Mouse (Mus musculus): ENCODE measurements around the gene D630023F18Rik.

Gene D630023F18Rik

DNA sequence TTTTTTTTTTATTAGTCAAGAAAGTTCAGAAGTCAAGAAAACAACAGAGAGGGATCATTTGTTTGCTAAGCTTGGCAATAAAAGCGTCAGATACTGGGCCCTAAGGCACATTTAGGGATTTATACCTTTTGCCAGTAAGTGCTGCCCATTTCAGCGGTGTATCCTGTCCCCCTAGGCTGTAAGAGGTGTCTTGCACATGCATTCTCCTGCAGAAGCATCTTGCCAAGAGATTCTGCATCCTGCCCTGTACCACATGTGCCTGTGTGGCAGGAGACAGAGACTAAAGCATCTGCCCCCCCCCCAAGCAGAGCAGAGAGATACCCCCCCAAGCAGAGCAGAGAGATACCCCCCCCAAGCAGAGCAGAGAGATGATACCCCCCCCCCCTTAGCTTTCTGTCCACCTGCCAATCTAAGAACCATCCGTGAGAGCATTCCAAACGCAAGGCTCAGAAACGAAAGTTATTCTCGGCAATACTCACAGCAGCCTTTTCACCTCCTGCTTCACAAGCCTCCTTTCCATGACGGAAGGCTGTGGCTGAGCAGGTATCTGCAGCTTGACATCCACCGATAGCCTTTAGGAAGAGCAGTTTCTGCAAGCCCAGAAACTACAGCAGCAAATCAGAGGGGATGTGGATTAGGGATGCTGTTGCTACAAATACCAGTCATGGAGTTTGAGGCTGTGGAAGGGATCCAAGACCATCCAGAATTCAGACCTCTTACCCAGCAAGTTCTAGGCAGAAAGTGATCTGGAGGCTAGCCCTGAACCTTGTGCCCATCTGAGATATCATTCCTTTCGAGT, at the start of gene D630023F18Rik:
D630023F18Rik (minus strand) TSS at position 641 of the 799 bp plus-strand sequence.
- no peak for DNase-seq

DNA sequence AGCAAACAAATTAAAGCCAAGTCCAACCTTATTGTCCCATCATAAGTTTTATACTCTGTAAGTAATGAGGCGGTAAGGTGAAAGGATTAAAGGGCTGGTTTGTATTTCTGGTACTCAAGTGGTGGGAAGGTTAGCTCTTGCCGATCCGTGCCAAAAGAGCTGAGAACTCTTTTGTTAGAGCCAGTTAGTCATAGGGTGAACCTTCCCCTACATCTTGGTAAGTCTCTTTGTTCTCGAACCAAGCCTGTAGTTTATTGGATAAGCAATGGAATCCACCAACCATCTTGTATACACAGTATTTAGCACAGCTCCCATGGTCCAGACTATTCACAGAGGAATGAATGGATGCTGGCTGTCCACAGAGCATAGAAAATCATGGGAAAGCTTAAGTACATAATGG, 48.6 kb upstream of the D630023F18Rik start:
- DNase-seq = no peak

DNA sequence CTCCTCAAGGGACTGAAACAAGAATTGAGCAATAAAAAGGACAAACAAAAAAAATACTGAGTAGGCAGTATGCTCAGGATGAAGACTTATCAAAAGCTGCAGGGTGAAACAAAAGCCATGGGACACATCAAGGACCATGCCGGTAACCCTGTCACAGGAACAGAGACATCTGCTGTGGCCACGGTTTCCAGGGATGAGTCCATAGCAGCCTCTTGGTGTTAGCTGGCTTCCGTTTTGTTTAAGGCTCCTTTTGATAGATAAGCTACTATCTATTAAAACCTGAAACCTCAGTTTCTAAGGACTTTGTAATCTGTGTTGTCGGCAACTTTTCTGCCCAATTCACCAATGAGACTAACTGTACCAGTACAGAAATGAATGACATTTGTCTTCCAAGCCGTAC, 46.9 kb upstream of the D630023F18Rik start:
- DNase-seq = no peak

DNA sequence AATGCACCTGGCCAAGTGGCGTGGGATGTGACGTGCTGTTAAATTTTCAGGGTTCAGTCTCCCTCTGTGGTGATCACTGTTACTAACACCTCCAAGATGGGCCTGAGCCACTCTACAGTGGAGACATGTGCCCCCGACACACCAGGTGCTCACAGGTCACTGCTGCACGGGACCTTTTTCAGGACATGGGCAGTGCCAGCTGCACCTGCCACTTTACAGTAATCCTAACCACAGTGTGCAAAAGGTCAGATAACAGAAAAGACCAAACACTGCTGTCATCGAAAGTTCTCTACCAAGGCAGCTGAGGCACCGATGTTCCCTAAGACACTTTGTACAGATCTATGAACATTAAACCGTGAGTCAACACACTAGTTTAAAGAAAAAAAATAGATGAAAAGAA, 46.5 kb upstream of the D630023F18Rik start:
- DNase-seq = no peak

DNA sequence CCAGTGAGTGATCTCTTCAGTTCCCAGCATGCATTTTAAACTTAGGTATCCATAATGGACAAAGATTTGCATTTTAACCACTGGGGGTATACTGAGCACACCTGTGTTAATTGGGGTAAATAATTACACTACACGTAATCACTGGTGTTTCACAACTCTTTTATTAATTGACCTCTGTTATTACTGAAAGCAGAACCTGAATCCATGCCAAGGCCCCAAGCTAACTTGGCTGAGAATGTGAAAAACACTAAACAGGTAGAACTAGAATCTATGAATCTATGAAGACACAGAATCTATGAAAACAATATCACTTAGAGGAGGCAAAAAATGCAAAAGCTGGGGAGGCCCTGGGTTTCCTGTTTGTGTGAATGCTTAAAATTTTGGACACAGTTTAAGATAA, 44.5 kb upstream of the D630023F18Rik start:
- no peak for DNase-seq

DNA sequence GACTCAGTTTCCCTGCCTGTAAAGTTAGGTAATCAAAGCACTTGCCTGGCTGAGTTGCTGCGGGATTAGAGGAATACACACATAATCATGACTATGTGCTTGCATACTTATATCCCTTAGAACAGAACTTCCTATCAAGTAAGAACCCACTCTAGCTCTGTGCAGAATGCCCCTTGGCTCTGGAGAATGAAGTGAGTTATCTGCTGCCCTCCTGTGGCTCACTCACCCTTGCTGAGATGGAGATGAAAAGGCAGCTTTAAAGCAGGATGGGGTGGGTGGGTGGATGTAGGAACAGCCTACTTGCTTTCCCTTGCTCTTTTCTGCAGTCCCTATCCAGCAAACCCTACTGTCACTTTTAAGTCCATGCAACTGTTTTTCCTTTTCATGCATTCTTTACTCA, 39.2 kb upstream of the D630023F18Rik start:
- no peak for DNase-seq

DNA sequence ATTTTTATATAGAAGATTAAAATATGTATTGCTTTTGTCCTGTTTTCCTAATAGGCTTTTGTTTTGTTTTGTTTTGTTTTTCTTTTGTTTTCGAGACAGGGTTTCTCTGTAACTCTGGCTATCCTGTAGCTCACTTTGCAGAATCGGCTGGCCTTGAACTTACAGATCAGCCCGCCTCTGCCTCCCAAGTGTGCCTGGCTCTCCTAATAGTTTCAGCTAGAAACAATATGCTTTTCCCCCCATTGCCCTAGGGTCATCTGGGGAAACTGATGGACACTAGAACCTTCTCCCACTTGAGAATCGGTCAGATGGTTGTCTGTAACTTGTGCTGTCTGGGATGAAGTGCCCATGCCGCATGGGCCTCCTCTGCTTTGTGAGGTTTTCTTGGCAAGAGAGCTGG, 33.1 kb upstream of the D630023F18Rik start:
- no peak for DNase-seq

DNA sequence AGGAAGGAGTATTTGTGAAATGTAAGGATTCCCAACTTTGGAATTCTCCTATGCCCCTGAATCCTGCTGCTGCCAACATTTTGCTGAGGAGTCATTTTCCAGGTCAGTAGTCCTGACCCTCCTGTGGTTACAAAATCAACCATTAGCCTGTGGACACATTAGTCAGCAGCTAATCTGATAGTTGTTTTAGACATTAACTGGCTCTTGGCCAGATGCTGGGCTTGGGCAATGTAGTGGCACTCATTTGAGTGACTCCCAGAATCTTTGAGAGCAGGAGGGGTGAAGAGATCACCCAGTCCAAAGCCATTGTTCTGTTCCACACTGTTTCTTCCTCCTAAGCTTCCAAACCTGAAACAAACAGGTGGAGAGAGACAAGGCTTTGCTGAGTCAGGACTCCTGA, 31.8 kb upstream of the D630023F18Rik start:
- no peak for DNase-seq

DNA sequence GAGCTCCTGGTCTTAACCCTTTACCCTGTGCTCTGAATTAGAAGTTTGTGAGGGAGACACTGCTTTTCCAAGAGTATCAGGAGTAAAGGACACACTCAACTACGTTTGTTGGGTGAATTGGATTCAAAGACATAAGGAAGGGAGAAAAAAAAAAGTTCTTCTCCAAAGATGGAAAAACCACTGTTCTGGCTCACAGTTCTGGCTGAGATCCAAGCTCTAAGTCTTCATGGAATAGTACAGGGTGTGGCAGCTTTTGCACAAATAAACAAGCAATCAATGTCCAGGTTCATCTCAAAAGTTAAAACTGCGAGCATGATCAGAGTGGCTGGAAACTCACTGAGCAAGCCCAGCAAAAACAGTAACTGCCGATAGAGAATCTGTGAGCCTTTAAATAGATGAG, 25.0 kb upstream of the D630023F18Rik start:
- no peak for DNase-seq

DNA sequence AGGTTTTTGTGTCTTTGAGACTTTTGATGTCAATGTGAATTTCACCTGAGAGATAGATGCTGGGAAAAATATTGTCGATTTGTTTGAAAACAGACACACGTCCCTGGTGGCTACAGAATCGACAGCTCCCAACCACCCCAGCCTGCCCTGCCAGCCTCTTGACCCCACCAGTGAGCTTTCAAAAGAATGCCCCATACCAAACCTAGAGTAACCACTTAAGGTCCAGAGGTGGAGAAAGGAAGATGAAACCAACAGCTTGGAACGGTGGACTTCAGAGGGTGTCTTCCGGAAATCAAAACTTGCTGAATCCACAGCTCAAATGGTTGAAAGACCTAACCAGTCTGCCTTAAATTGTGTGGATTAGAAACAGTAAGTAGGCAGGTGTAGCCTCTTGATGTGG, 24.3 kb upstream of the D630023F18Rik start:
- no peak for DNase-seq

DNA sequence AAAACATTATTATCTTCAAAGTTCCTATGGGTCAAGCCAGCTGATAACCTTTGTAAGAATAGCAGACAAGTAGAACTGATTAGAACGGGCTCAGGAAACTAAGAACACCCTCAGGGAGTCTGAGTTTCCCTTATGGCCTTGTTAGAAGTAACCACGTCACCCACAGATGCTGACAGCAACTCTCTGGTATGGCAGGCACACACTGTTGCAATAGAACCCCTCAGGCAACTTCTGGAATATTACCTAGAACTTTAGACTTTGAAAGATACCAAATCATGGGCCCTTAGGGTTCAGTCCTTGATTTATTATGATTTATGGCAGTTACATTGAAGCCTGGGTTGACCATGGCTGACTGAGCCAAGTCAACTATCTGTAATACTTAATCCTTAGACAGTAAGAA, 23.6 kb upstream of the D630023F18Rik start:
- DNase-seq = no peak

DNA sequence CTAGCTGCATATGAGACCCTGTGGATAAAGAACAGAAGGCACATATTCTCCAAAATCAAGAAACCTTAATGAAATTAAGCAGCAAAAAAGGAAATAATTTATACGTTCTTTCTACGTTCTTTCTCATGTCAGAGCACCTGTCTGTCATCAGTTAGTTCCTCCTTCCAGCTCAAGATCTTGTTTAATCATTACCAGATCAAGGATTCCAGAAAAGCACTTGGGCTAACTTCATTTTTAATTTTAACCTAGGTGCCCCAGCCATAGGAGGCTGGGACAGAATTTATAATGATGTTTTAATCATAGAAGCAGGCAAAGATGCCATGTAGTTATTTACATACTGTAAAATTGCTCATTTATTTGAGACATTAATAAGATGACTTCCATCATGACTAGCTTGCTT, 21.8 kb upstream of the D630023F18Rik start:
- DNase-seq = no peak

DNA sequence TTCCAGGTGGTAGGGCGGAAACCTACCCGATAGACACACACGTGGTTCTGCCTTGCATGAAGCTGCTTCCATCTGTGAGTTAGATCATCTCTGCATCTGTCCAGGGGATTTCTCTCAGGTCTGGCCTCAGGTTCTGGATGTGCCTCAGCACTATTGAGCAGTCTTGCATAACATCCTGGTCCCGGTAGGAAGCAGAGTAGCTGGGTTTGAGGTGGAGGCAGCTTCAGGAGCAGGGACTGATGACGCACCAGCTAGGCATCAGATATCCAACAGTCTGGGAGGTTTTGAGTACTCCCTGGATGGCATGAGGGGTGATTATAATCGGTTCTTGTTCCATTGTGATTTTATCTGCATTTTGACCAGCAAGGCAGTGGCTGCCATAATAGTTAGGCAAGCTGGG, 14.5 kb upstream of the D630023F18Rik start:
- DNase-seq = no peak

DNA sequence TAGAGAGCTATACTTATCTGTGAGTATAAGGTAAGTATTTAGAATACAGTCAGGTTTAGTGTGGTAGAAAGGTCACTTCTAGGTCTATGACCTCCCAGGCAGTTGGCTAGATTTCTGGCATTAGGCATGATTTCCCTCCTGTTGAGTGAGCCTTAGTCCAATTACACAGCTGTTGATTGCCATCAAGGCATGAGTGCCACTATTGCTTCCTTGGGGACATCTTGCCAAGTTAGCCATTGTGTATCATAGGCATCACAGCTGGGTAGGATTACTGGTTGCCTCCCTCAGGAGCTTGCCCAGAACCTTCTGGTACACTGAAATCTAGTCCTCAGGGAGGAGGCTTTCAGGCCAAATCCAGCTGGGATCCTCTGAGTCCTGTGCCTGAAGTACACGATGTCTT, 9.8 kb upstream of the D630023F18Rik start:
- DNase-seq = no peak

DNA sequence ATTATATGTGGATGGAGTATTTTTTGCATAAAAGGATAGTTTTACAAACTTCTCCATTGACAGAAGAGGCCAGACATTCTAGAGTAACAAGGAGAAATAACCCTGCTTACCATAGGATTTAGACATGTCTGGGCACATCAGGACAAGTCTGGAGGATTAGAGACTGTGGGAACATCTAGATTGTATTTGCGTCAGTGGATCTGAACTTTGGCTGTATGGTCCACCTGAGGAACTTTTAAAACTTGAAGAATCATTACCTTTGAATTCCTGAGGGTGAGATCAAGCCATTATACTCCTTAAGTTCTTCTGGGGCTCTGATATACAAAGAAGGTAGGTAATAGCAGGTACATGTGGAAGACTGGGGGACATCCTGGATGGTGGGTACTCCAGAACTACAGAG, 8.7 kb upstream of the D630023F18Rik start:
- no peak for DNase-seq

DNA sequence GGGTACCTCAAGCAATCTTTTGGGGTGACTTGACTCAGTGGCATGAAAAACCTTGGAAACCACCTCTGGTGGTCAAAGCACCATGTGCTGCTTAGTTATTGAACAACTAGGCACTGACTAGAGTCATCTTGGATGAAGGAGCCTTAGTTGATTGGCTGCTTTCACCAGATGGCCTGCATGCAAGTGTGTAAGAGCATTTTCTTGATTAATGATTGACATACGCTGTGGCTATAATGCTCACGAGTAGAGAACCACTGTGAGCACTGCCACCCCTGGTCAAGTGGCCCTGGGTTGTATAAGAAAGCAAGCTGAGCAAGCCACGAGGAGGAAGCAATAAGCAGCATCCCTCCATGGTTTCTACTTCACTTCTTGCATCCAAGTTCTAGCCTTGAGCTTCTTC, 7.2 kb upstream of the D630023F18Rik start:
- no peak for DNase-seq

DNA sequence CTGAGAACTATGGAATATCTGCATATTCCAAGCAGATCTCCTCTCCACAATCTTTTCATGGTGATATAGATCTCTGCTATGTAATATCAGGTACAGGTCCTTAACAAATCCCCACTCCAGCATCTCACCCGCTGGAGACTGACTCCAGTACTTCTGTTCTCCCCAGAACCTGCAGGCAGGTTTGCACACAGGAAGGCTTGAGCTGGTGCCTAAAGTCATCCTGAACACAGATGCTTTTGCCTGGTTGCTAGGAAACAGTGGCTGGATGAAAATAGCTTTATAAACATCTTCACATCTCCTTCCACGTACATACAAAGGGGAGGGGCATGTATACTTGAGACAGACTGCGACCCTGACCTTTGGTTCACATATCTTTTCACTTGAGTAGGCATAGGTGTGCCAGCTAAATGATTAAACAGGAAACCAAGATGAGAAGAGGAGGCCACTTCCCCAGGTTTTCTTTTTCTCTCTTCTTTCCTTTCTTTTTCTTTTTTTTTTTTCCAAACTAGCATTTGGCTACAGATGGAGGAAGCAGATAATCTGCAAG, 6.7 kb upstream of the D630023F18Rik start:
- DNase-seq = no peak

DNA sequence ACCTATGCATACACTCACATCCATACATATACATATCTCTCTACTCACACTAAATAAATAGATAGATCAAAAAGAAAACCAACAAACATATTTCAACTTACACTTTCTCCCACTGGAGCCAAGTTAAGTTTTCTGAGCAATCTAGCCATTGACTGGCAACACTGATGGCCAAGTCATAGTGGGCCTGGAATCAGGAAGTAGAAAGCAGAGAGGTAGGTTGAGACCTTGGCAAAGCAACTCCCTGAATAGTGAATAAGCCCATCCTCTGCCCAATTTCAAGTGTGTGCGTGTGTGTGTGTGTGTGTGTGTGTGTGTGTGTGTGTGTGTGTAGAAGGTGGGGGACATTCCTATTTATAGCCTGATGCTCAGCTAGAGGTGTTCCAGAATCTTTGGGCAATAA, 3.6 kb downstream of the D630023F18Rik start, which contains the start of gene Gm28845:
Gm28845 (minus strand) TSS at position 121 of the 400 bp plus-strand sequence.
- no peak for DNase-seq

DNA sequence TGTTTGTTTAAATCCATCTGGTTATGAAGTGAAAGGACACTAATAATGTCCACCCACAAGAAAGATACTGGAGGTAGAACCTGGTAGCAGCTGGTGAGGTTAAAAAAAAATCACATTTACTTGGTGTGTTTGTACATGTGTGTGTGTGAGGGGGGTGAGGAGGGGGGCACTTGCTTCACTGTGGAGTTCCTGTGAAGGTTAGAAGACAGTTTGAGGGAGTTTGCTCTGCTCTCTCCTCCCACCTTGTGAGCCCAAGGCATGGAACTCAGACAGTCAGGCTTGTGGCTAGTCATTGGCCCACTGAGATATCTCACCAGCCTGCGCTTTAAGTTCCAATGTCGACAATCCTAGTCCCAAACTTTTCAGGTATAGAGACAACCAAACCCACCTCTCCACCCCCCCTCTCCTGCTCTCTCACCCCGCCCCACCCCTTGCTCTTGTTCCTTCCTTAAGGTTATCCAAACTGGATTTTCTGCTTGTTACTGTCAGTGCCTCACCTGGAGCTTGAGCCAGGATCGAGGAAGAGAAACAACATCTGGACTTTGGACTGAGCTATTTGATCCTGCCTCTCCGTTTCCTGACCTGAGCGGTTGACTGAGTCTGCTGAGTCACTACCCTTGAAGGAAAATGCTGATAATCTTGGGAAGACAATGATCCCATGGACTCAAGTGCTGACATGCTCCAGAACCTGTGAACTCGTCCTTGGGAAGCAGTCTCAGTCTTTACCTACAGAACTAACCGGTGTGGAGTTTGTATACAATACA, 4.7 kb downstream of the D630023F18Rik start:
- no peak for DNase-seq

DNA sequence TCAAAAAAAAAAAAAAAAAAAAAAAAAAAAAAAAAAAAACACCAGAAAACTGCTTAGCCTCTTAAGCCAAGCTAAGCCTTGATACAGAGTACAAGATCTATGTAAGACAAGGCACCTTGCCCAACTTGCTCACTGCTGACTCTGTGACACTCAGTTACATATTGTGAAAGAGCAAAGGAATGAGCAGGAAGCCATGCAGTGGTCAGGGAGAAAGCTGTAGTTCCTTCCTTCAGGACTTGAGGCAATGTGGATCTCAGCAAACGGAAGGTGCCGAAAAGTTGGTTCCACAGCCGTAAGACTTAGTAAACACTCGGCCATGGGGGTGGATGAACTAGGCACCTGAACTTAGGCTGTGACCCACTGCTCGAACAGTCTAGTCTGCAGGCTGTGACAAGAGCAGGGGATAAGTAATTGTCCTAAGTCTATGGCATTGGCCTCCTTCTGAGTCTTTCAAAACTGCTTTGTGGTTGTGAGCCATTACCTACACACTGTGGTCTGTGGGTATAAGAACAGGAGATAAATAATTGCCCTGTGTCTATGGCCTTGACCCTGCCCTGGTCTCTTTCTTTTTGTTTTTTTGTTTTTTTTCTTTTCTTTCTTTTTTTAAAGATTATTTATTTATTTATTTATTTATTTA, 9.4 kb downstream of the D630023F18Rik start:
- DNase-seq = no peak

DNA sequence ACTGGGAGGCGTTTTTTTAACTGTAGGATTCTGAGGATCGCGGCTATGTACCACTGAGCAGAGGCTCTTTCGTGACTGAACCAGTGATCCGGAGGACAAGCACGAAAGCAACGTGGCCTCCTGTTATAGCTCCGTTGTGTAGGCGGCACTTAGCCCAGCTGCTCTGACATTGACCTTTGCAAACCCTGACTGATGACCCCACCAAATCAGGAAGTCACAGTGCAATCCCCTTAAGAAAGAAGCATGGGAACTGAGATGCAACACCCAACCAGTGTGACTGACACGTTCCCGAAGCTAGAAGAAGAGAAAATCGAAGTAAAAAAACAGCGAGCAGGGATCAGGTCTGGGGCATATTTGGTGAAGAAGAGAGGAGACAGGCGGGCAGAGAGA, 10.2 kb downstream of the D630023F18Rik start:
- DNase-seq = no peak

DNA sequence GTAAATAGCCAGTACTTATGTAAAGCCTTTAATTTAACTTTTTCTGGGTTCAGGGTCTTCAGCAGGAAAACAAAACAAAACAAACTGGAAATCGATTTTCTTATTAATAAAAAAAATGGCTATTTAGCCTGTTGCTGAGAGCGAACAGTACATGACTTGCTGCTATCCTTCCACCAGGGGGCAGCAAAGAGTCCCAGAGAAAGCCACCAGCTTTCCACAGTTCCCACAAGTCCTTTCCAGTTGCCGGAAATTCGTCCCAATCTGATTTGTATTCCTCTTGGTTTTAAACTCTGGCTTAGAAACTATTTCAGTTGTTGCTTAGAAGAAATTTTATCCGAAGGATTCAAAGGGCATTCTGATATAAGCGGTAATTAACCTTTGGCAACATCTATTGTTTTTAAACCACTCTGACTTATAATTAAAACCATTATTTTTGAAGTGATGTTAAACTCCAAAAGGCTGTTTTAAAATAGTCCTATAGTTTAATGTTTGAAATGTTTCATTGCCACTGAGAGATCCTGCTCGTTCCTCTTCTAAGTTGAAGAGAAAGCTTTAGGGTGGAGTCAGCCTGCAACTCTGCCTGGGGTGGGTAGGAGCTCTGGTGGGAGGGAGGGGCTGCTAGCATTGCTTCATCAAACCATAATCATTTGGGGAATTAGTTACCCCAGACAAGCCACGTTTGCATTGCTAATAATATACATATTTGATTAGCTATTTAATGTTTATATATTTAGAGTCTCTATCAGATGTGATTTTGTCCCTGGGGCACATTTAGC, 10.8 kb downstream of the D630023F18Rik start:
- DNase-seq = peak; percentile 80
